Mouse (Mus musculus): ENCODE results near the gene Trit1. TPM values are rescaled to one million over a fixed set of nuclear protein-coding genes. Genes with fewer than 3 reads are reported as not detected.

Gene Trit1
- polyA plus RNA-seq (2021; fragmentation: Nextera tagmentation) = 4.4 and 5.9 TPM in 2 replicates
- long read RNA-seq, experiment 1, transcript Trit1-201 (11 exons, 2,074 nt) = major isoform, 16 of 44 reads
- long read RNA-seq, experiment 1, partial matches to known transcripts = 8 of 44 reads
- long read RNA-seq, experiment 1, other reads (novel, unspliced or antisense) = 16 of 44 reads
- long read RNA-seq, experiment 2, transcript Trit1-201 (11 exons, 2,074 nt) = major isoform, 8 of 13 reads
- long read RNA-seq, experiment 2, partial matches to known transcripts = 4 of 13 reads
- long read RNA-seq, experiment 2, other reads (novel, unspliced or antisense) = 1 of 13 reads

GRCm38 (mm10) chr4:123016451-123016957 lies at the start of gene Trit1:
TSS of gene Trit1 (plus strand) at chr4:123016597.

GRCm38 (mm10) chr4:122995404-122996220 lies 20.8 kb upstream of the Trit1 start, which contains the start of gene Mycl:
TSS of gene Mycl (plus strand) at chr4:122995652.

Other genes with a start within 250 kb of the Trit1 start
- gene Ppt1, start 180.4 kb upstream of the Trit1 start, polyA plus RNA-seq (2021; fragmentation: Nextera tagmentation) = 97.0 and 103 TPM in 2 replicates
- 20.4 and 50.3 TPM in 2 replicates for gene Cap1, start 130.5 kb upstream of the Trit1 start, polyA plus RNA-seq (2021; fragmentation: Nextera tagmentation)
- 15.0 TPM in 2 replicates for gene Mfsd2a, start 55.4 kb upstream of the Trit1 start, polyA plus RNA-seq (2021; fragmentation: Nextera tagmentation)
- gene Mycl, start 20.9 kb upstream of the Trit1 start, polyA plus RNA-seq (2021; fragmentation: Nextera tagmentation) = 3.0 and 6.6 TPM in 2 replicates
- 0.05 TPM in 1 of 2 replicates, not detected in the other for gene Bmp8b, start 88.6 kb downstream of the Trit1 start, polyA plus RNA-seq (2021; fragmentation: Nextera tagmentation)
- 0.23 and 0.29 TPM in 2 replicates for gene Oxct2b, start 99.7 kb downstream of the Trit1 start, polyA plus RNA-seq (2021; fragmentation: Nextera tagmentation)
- gene Ppie, start 123.4 kb downstream of the Trit1 start, polyA plus RNA-seq (2021; fragmentation: Nextera tagmentation) = 31.6 and 41.4 TPM in 2 replicates
- gene Hpcal4, start 166.6 kb downstream of the Trit1 start, polyA plus RNA-seq (2021; fragmentation: Nextera tagmentation) = 373 and 439 TPM in 2 replicates
- gene Nt5c1a, start 184.9 kb downstream of the Trit1 start, polyA plus RNA-seq (2021; fragmentation: Nextera tagmentation) = 5.9 and 10.0 TPM in 2 replicates
- 1.7 and 2.6 TPM in 2 replicates for gene Heyl, start 217.0 kb downstream of the Trit1 start, polyA plus RNA-seq (2021; fragmentation: Nextera tagmentation)
- 6.9 and 7.1 TPM in 2 replicates for gene Pabpc4, start 245.8 kb downstream of the Trit1 start, polyA plus RNA-seq (2021; fragmentation: Nextera tagmentation)

Data from left cerebral cortex, adult 6 months (tissue).